Mouse (Mus musculus): ENCODE data around the gene Gstt1.

DNA sequence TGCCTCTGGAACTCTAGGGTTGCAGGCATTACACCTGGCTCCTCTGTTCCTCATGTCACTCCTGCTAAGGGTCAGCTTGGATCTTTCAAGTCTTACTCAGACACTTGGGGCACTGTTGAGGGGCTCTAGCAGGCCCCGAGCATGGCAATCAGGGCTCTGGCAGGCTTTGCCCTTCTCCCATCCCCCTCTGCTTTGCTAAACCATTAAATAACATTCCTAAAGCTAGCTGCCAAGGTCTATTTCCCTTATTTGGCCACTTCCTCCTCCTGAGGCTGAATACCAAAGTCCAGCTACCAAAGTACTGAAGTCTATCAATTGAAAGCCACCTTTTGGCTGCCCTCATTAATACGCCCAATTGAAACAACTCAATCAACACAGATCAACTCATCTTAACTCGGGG is 3.5 kb downstream of the Gstt1 start:
- TF ChIP-seq CTCF (IDR thresholded peaks at IDR 0.05; ENCODE audit: borderline replicate concordance, control insufficient read depth, extremely low read depth, insufficient read depth, low read length, poor library complexity) (no peak), POLR2A (IDR thresholded peaks at IDR 0.05; ENCODE audit: control insufficient read depth, extremely low read depth, insufficient read depth, low read length, poor library complexity) (no peak)
